Mouse (Mus musculus): Measurements from ENCODE around the gene Zfp598. TPM values are rescaled to one million over a fixed set of nuclear protein-coding genes. Genes with fewer than 3 reads are reported as not detected.

The Zfp598 gene
- 39.0 and 42.1 TPM in 2 replicates for polyA plus RNA-seq (2011; ENCODE audit: insufficient read depth, insufficient read length, low read depth, missing spikeins)

GRCm38 (mm10) chr17:24669545-24670245 lies at the start of gene Zfp598:
Gene Zfp598, plus strand, starts transcription at chr17:24669687.
- no peaks in the 10 kb centered on the region for H3K36me3 ChIP-seq (ENCODE audit: control insufficient read depth, insufficient read depth, low read length, poor library complexity, severe bottlenecking)
- peak within 1 kb of the TSS; percentile 66 for H3K27ac ChIP-seq (ENCODE audit: insufficient read depth, low read length)
- H3K9me3 ChIP-seq (replicated peaks; ENCODE audit: control insufficient read depth, insufficient read depth, low read length, poor library complexity, severe bottlenecking), result no peaks in the 10 kb centered on the region
- peak within 1 kb of the TSS; percentile 98 for H3K4me3 ChIP-seq (ENCODE audit: low read depth, low read length)
- no peaks in the 10 kb centered on the region for H3K27me3 ChIP-seq (ENCODE audit: control insufficient read depth, insufficient read depth, low read length, poor library complexity, severe bottlenecking)
- peaks cover 2% of the 10 kb centered on the region for H3K4me1 ChIP-seq (ENCODE audit: control insufficient read depth, insufficient read depth, low read length)
- H3K9ac ChIP-seq (ENCODE audit: low read depth, poor library complexity, severe bottlenecking), result peak within 1 kb of the TSS; percentile 94
- TF ChIP-seq CTCF (IDR thresholded peaks at IDR 0.05; ENCODE audit: low read depth, low read length) (no peak), EP300 (IDR thresholded peaks at IDR 0.05; ENCODE audit: insufficient read depth, low read depth, low read length) (0 out of 2 replicates have a peak, but pooled peaks have one; percentile 26), POLR2A (IDR thresholded peaks at IDR 0.05; ENCODE audit: insufficient read depth, low read length) (peak; percentile 16)

- H3K4me3 ChIP-seq (ENCODE audit: low read depth, low read length), result no peak overlapping the region
- peaks cover 8% of the 10 kb centered on the region for H3K36me3 ChIP-seq (ENCODE audit: control insufficient read depth, insufficient read depth, low read length, poor library complexity, severe bottlenecking)
- H3K27me3 ChIP-seq (ENCODE audit: control insufficient read depth, insufficient read depth, low read length, poor library complexity, severe bottlenecking), result no peaks in the 10 kb centered on the region
- no peaks in the 10 kb centered on the region for H3K9me3 ChIP-seq (replicated peaks; ENCODE audit: control insufficient read depth, insufficient read depth, low read length, poor library complexity, severe bottlenecking)
- no peaks in the 10 kb centered on the region for H3K4me1 ChIP-seq (ENCODE audit: control insufficient read depth, insufficient read depth, low read length)
- H3K27ac ChIP-seq (ENCODE audit: insufficient read depth, low read length), result no peak overlapping the region
- no peak for TF ChIP-seq POLR2A (IDR thresholded peaks at IDR 0.05; ENCODE audit: insufficient read depth, low read length)
- no peak for TF ChIP-seq CTCF (IDR thresholded peaks at IDR 0.05; ENCODE audit: low read depth, low read length)
- no peak for TF ChIP-seq EP300 (IDR thresholded peaks at IDR 0.05; ENCODE audit: insufficient read depth, low read depth, low read length)
- no peak overlapping the region for H3K9ac ChIP-seq (ENCODE audit: low read depth, poor library complexity, severe bottlenecking)
These were observed 44.0 kb upstream of the Zfp598 start for GRCm38 (mm10) chr17:24625472-24625871.

GRCm38 (mm10) chr17:24628646-24629045 lies 40.8 kb upstream of the Zfp598 start:
- no peak overlapping the region for H3K27ac ChIP-seq (ENCODE audit: insufficient read depth, low read length)
- no peaks in the 10 kb centered on the region for H3K27me3 ChIP-seq (ENCODE audit: control insufficient read depth, insufficient read depth, low read length, poor library complexity, severe bottlenecking)
- H3K36me3 ChIP-seq (ENCODE audit: control insufficient read depth, insufficient read depth, low read length, poor library complexity, severe bottlenecking), result peaks cover 3% of the 10 kb centered on the region
- H3K4me3 ChIP-seq (ENCODE audit: low read depth, low read length), result no peak overlapping the region
- H3K4me1 ChIP-seq (ENCODE audit: control insufficient read depth, insufficient read depth, low read length), result no peaks in the 10 kb centered on the region
- H3K9me3 ChIP-seq (replicated peaks; ENCODE audit: control insufficient read depth, insufficient read depth, low read length, poor library complexity, severe bottlenecking), result no peaks in the 10 kb centered on the region
- TF ChIP-seq POLR2A (IDR thresholded peaks at IDR 0.05; ENCODE audit: insufficient read depth, low read length), result no peak
- TF ChIP-seq EP300 (IDR thresholded peaks at IDR 0.05; ENCODE audit: insufficient read depth, low read depth, low read length), result no peak
- peak; percentile 87 for TF ChIP-seq CTCF (IDR thresholded peaks at IDR 0.05; ENCODE audit: low read depth, low read length)
- H3K9ac ChIP-seq (ENCODE audit: low read depth, poor library complexity, severe bottlenecking), result no peak overlapping the region

- no peak overlapping the region for H3K4me3 ChIP-seq (ENCODE audit: low read depth, low read length)
- H3K9me3 ChIP-seq (replicated peaks; ENCODE audit: control insufficient read depth, insufficient read depth, low read length, poor library complexity, severe bottlenecking), result no peaks in the 10 kb centered on the region
- H3K27ac ChIP-seq (ENCODE audit: insufficient read depth, low read length), result no peak overlapping the region
- no peaks in the 10 kb centered on the region for H3K27me3 ChIP-seq (ENCODE audit: control insufficient read depth, insufficient read depth, low read length, poor library complexity, severe bottlenecking)
- TF ChIP-seq CTCF (IDR thresholded peaks at IDR 0.05; ENCODE audit: low read depth, low read length) (no peak), POLR2A (IDR thresholded peaks at IDR 0.05; ENCODE audit: insufficient read depth, low read length) (no peak), EP300 (IDR thresholded peaks at IDR 0.05; ENCODE audit: insufficient read depth, low read depth, low read length) (no peak)
- no peaks in the 10 kb centered on the region for H3K4me1 ChIP-seq (ENCODE audit: control insufficient read depth, insufficient read depth, low read length)
- peaks cover 3% of the 10 kb centered on the region for H3K36me3 ChIP-seq (ENCODE audit: control insufficient read depth, insufficient read depth, low read length, poor library complexity, severe bottlenecking)
- no peak overlapping the region for H3K9ac ChIP-seq (ENCODE audit: low read depth, poor library complexity, severe bottlenecking)
These were observed 39.4 kb upstream of the Zfp598 start for GRCm38 (mm10) chr17:24630072-24630471.

GRCm38 (mm10) chr17:24632167-24632812 lies 37.2 kb upstream of the Zfp598 start, which contains the start of the genes Tsc2 and Nthl1:
Gene Tsc2, minus strand, starts transcription at chr17:24632630.
Gene Nthl1, plus strand, starts transcription at chr17:24632680.
- H3K4me3 ChIP-seq (ENCODE audit: low read depth, low read length), result peak within 1 kb of the TSS; percentile 85
- H3K4me1 ChIP-seq (ENCODE audit: control insufficient read depth, insufficient read depth, low read length), result no peaks in the 10 kb centered on the region
- peaks cover 3% of the 10 kb centered on the region for H3K36me3 ChIP-seq (ENCODE audit: control insufficient read depth, insufficient read depth, low read length, poor library complexity, severe bottlenecking)
- 0 out of 2 replicates have a peak within 1 kb of the TSS, but pooled peaks have one; percentile 9 for H3K27ac ChIP-seq (ENCODE audit: insufficient read depth, low read length)
- H3K27me3 ChIP-seq (ENCODE audit: control insufficient read depth, insufficient read depth, low read length, poor library complexity, severe bottlenecking), result no peaks in the 10 kb centered on the region
- H3K9me3 ChIP-seq (replicated peaks; ENCODE audit: control insufficient read depth, insufficient read depth, low read length, poor library complexity, severe bottlenecking), result no peaks in the 10 kb centered on the region
- H3K9ac ChIP-seq (ENCODE audit: low read depth, poor library complexity, severe bottlenecking), result peak within 1 kb of the TSS; percentile 63
- TF ChIP-seq CTCF (IDR thresholded peaks at IDR 0.05; ENCODE audit: low read depth, low read length), result no peak
- peak; percentile 77 for TF ChIP-seq POLR2A (IDR thresholded peaks at IDR 0.05; ENCODE audit: insufficient read depth, low read length)

Data from ES-Bruce4 (cell line).